ENCODE assay signal across 8 mouse cellular contexts in genomic region chr4:48045721-48046460, GRCm38 (mm10). TPM values are rescaled to one million over a fixed set of nuclear protein-coding genes. Genes with fewer than 3 reads are reported as not detected.
DNase-seq lines count a peak whose midpoint lies in the region; ATAC-seq lines count a peak whose summit lies in the region.

No protein-coding gene starts in this region.

- peaks cover 28% of the 10 kb centered on the region for H3K27me3 ChIP-seq in heart, embryonic 16.5 days (ENCODE audit: control insufficient read depth, insufficient read depth, low read length)
- H3K27me3 ChIP-seq in midbrain, embryonic 15.5 days (replicated peaks): peaks cover 28% of the 10 kb centered on the region

- no peaks in the 10 kb centered on the region for H3K9me3 ChIP-seq in heart, embryonic 16.5 days (replicated peaks; ENCODE audit: control insufficient read depth, low read length)
- no peaks in the 10 kb centered on the region for H3K9me3 ChIP-seq in midbrain, embryonic 15.5 days

- peaks cover 32% of the 10 kb centered on the region for H3K4me1 ChIP-seq in heart, embryonic 16.5 days (ENCODE audit: control insufficient read depth, insufficient read depth, low read length)
- H3K4me1 ChIP-seq in midbrain, embryonic 15.5 days: peaks cover 53% of the 10 kb centered on the region

- intact Hi-C loops in left cerebral cortex, postnatal 25 days (cut with DNase I): loop anchor here (2.0 to 10.0 kb wide), 4 partner anchors 76 to 544 kb away; partner anchors contain the start of genes Erp44, Invs and Stx17

- H3K36me3 ChIP-seq in heart, embryonic 16.5 days (ENCODE audit: control insufficient read depth, insufficient read depth): no peaks in the 10 kb centered on the region
- H3K36me3 ChIP-seq in midbrain, embryonic 15.5 days (replicated peaks): no peaks in the 10 kb centered on the region

- peak overlapping the region; percentile 77 for H3K9ac ChIP-seq in heart, embryonic 16.5 days (ENCODE audit: low read length)
- H3K9ac ChIP-seq in midbrain, embryonic 15.5 days: peak overlapping the region; percentile 84

- no peak overlapping the region for H3K27ac ChIP-seq in heart, embryonic 16.5 days (ENCODE audit: low read length)
- peak overlapping the region; percentile 90 for H3K27ac ChIP-seq in midbrain, embryonic 15.5 days

- peak overlapping the region; percentile 100 for H3K4me2 ChIP-seq in heart, embryonic 16.5 days (ENCODE audit: low read depth, low read length)
- peak overlapping the region; percentile 90 for H3K4me2 ChIP-seq in midbrain, embryonic 15.5 days

- DNase-seq in gastrocnemius, postnatal 10 days: peak; percentile 20
- DNase-seq in gastrocnemius, adult 8-10 months (ENCODE audit: low spot score in 2 of 2): no peak
- peak; percentile 56 for DNase-seq in MN1 (ENCODE audit: low spot score)
- DNase-seq in embryo, embryonic 10 days (ENCODE audit: low spot score): peak; percentile 81
- DNase-seq in left cerebral cortex, postnatal 25 days (ENCODE audit: low spot score in 2 of 2): peak; percentile 53 to 65
- peak; percentile 29 for DNase-seq in testis, postnatal 14 days (ENCODE audit: low spot score)

- H3K4me3 ChIP-seq in heart, embryonic 16.5 days (ENCODE audit: low read length): peak overlapping the region; percentile 81
- peak overlapping the region; percentile 52 for H3K4me3 ChIP-seq in midbrain, embryonic 15.5 days

- WGBS in heart, embryonic 16.5 days: under 1% methylated on average over 39 of the region's 39 CpGs
- WGBS in midbrain, embryonic 15.5 days: under 1% methylated on average over 39 of the region's 39 CpGs

- ATAC-seq in heart, embryonic 16.5 days (replicated peaks; ENCODE audit: extremely low read depth, insufficient read depth, low FRiP score): no peak
- no peak for ATAC-seq in midbrain, embryonic 15.5 days (replicated peaks)

RNA-seq across cellular contexts. Expression of gene Nr4a3, which starts 0.9 kb away (rescaled TPM):
- total RNA-seq in gastrocnemius, postnatal 10 days (2021): 1 to 10 TPM; 2.2 TPM
- 10 to 100 TPM in 2 of 4 experiments, 1 to 10 TPM in 2; 4.8 to 25.3 (median 10.3) TPM for total RNA-seq in gastrocnemius, adult 8-10 months (2022)
- polyA plus RNA-seq in heart, embryonic 16.5 days (2015; fragmentation: Nextera tagmentation; extraction: Ambion mirVana): 0.13 and 0.24 TPM in 2 replicates
- total RNA-seq in left cerebral cortex, postnatal 25 days (2021): 10 to 100 TPM; 22.0 to 26.3 TPM
- 1.3 and 1.4 TPM in 2 replicates for polyA plus RNA-seq in midbrain, embryonic 15.5 days (2015; fragmentation: Nextera tagmentation; extraction: Ambion mirVana)

Comparison
In these comparisons a context has a peak if more than half of its experiments do, and no peak if none do; other contexts are left out.
1. DNase-seq: peak in gastrocnemius, postnatal 10 days (single experiment), MN1 (single experiment), embryo, embryonic 10 days (single experiment), left cerebral cortex, postnatal 25 days (2 of 2) and testis, postnatal 14 days (single experiment); none in gastrocnemius, adult 8-10 months (0 of 2).